Mouse (Mus musculus) cerebellum, postnatal 36 days (tissue): ENCODE measurements around the gene Krtap9-1.
"Not testable (repeated sequence)": the region's sequence is repeated elsewhere in the genome, so short reads cannot be mapped to it uniquely, and the experiment has no call there.

Source experiments
- DNase-seq, 2 experiments: peaks; one replicate each; pipeline ENCODE4 v3.0.0; 2021 to 2022; ENCODE audit warnings: mixed read lengths in 2 of 2

Gene Krtap9-1

DNA sequence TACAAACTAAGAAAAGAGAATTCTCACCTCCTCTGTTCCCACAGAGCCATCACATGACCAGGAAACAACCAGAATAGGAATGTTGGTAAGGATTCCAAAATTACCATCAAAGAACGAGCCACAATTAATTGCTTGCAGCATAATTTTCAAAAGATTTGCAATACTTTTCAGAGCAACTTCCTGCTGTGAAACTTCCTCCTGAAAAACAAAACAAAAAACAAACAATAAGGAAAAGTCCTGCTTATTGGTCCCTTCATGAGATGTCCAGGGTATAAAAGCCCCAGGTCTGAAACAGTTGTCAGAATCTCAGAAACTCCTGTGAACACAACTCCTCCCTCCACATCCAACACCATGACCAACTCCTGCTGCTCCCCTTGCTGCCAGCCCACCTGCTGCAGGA is at the start of gene Krtap9-1:
Gene Krtap9-1, plus strand, starts transcription at position 301 of the 400 bp plus-strand sequence.
- DNase-seq: not testable (repeated sequence)

DNA sequence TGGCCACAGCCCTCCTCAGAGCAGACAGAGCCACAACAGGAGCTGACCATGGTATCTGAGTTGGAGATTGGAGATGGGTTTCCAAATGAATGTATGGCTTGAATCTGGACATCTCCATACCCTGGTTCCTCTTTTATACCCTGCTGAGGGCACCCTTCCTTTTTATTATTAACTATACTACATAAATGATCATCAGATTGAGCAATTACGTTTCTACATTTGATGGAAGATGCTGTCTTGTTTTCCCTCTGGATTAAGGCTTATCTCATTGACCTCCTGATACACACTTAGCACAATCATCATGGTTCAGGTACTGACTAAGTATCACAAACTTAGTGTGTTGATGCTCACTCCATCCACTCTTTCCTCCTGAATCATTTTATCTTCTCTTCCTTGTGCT is 35.2 kb upstream of the Krtap9-1 start, which contains the start of gene 2300003K06Rik:
Gene 2300003K06Rik, minus strand, starts transcription at position 101 of the 400 bp plus-strand sequence.
- DNase-seq: no peak

DNA sequence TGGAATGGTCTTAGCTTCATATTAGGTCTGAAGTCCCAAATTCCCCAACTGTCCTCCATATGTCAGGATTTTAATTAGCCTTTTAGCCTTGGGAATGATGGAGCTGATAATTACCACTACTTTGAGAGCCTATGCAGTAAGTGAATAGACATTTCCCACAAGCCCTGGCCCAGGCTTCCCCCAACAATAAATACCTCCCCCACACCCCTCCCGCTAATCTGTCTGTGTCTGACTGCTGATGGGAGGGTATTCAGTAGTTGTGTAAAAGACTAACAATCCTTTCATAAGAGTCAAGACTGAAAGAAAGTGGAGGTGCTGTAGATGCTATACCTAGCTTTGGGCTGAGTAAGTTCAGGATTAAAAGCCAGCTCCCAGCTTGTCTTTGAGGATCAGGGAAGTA is 31.0 kb upstream of the Krtap9-1 start:
- no peak for DNase-seq

DNA sequence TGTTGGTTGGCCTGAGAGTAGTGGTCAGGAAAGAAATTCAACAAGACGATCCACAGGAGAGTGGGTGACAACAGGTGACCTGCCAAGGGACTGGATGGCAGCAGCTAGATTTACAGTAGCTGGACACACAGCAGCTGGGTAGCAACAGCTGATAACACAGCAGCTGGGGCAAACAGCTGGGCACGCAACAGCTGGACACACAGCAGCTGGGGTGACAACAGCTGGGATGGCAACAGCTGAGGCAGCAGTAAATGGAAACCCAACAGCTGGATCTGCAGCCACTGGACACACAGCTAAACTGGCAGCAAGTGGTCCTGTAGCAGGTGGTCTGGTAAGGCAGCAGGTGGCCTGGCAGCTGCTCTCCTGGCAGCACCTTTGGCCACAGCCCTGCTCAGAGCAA is 26.4 kb upstream of the Krtap9-1 start:
- DNase-seq: no peak

DNA sequence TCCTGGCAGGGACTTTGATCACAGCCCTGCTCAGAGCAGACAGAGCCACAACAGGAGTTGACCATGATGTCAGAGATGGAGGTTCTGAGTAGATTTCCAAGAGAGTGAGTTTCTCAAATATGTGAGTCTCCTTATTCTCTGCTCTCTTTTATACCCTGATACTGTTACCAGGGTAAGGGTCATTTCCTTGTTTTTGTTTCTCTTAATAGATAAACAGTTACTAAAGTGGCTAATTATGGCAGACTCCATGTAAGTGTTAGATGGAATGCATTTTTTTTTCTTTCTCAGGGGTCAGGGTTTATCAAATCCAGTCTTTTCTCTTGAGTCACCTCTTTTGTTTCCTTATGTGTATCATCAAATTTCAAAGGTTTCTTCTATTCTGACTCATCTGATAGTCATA is 21.7 kb upstream of the Krtap9-1 start, which contains the start of gene Krtap4-16:
Gene Krtap4-16, minus strand, starts transcription at position 101 of the 400 bp plus-strand sequence.
- DNase-seq: no peak

DNA sequence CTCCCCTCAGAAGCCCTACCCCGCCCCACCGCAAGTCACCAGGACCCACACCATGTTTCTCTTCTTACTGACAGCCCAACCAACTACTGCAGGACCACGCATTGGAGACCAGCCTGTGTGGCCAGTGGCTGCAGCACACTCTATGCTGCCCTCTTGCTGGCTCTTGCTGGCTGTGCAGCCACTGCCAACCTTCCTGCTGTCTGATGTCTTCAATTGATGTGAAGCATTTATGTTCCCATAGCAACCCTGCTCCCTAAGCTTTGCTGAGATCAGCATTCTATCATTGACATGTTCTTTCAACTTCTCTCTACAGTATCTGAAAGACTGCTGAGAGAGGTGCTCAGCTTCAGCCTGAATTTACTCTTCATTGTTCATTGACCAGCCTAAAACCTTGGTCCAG is 19.1 kb upstream of the Krtap9-1 start:
- DNase-seq: no peak

DNA sequence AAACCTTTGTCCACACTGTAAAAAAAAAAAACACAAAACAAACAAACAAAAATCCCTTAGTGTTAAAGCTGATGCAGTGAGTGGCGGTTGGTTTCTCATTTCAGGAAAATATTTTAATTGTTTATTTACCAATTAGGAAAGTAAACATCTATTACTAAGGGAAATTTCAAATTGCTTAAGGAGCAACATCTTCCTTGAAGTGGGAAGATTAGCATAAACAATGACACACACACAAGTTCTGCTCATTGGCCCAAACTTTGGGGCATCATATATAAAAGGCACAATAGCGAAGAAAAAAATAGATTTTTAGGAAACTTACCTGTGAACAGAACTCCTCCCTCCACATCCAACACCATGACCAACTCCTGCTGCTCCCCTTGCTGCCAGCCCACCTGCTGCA is 15.6 kb upstream of the Krtap9-1 start, which contains the start of gene Gm11568:
Gene Gm11568, plus strand, starts transcription at position 301 of the 400 bp plus-strand sequence.
- no peak for DNase-seq

DNA sequence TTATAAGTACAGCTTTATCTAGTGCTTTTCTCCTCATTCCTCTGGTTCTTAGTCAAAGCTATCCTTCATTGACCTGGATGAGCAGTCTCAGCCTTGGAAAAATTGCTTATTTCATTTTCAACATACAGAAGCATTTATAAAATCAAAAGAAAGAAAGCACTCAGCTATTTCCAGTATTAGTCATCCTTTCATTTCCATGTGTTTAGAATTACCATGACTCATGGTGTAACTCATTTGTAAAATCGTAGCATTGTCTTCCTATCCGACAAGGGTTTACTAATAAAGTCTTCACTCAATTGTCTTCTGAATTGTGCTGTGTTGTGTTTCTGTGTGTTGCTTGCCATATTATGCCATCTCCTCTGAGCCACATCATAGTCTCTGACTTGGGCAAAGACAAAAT is 14.4 kb upstream of the Krtap9-1 start:
- no peak for DNase-seq

DNA sequence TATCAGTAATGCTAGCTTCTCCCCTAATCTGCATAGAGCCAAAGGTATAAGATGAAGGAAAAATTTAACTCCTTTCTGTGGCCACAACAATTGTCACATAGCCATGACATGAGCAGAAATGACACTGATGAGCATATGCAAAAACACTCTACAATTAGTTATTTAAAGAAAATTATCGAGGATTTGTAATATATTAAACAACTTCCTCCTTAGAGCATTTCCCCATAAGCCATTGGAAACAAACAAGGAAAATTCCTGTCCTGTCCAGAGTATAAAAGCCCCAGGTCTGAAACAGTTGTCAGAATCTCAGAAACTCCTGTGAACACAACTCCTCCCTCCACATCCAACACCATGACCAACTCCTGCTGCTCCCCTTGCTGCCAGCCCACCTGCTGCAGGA is 9.0 kb upstream of the Krtap9-1 start, which contains the start of gene Gm11559:
Gene Gm11559, plus strand, starts transcription at position 301 of the 400 bp plus-strand sequence.
- not testable (repeated sequence) for DNase-seq

DNA sequence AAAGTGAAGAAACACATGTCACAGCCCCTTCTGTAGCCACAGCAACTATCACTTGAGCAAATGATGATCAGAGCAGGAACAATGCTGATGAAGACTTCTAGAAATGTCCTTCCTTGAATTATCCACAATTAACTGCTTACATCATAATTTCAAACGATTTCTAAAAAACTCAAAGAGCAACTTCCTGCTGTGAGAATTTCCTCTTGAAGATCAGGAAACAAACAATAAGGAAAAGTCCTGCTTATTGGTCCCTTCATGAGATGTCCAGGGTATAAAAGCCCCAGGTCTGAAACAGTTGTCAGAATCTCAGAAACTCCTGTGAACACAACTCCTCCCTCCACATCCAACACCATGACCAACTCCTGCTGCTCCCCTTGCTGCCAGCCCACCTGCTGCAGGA is 5.7 kb downstream of the Krtap9-1 start, which contains the start of gene Gm11567:
Gene Gm11567, plus strand, starts transcription at position 301 of the 400 bp plus-strand sequence.
- DNase-seq: not testable (repeated sequence)

DNA sequence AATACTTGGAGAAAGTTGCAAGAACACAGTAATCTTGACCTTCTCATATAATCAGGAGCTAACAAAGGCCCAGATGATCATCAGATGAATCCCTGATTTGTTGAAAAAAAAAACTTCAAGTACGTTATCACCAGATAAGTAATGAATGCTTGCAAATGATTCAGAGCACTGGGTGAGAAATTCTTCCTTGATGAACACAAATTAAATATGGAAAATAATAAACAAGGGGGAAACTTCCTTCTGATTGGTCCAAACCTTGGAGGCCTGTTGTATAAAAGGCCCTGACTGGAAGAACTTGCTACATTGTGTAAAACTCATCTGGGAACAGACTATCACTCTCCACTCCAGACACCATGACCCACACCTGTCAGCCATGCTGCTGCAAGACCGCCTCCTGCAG is 34.4 kb downstream of the Krtap9-1 start, which contains the start of gene Krtap31-1:
Gene Krtap31-1, plus strand, starts transcription at position 301 of the 400 bp plus-strand sequence.
- DNase-seq: no peak

DNA sequence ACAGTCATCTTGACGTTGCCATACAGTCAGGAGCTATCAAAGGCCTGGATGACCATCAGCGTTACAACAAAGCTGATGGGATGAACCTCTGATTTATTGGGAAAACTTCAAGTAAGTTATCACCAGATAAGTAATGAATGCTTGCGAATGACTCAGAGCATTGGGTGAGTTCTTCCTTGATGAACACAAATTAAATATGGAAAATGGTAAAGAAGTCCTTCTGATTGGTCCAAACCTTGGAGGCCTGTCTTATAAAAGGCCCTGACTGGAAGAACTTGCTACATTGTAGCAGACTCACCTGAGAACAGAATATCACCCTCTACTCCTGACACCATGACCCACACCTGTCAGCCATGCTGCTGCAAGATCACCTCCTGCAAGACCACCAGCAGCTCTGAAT is 41.3 kb downstream of the Krtap9-1 start, which contains the start of gene Gm11565:
Gene Gm11565, plus strand, starts transcription at position 301 of the 400 bp plus-strand sequence.
- no peak for DNase-seq
